Mouse (Mus musculus) mesoderm, embryonic 11.5 days (tissue): ENCODE measurements around the gene Zc3h4.
"Not testable (repeated sequence)": the region's sequence is repeated elsewhere in the genome, so short reads cannot be mapped to it uniquely, and the experiment has no call there.

ENCODE experiments used
- DNase-seq: peaks from one replicate; pipeline ENCODE4 v3.0.0-alpha.2; 2012; ENCODE audit warnings: low read depth, low spot score

Gene Zc3h4

GRCm38 (mm10) chr7:16400689-16401611 lies at the start of gene Zc3h4:
Zc3h4 (plus strand) TSS chr7:16400910.
- peak; percentile 88 for DNase-seq

GRCm38 (mm10) chr7:16355854-16356594 lies 44.7 kb upstream of the Zc3h4 start:
- no peak for DNase-seq

- DNase-seq = no peak
Measured at GRCm38 (mm10) chr7:16357602-16358001, 43.1 kb upstream of the Zc3h4 start.

GRCm38 (mm10) chr7:16364319-16364718 lies 36.4 kb upstream of the Zc3h4 start:
- DNase-seq = no peak

GRCm38 (mm10) chr7:16364901-16365500 lies 35.7 kb upstream of the Zc3h4 start:
- peak; percentile 80 for DNase-seq

- DNase-seq = no peak
Measured at GRCm38 (mm10) chr7:16366133-16366646, 34.5 kb upstream of the Zc3h4 start.

DNA sequence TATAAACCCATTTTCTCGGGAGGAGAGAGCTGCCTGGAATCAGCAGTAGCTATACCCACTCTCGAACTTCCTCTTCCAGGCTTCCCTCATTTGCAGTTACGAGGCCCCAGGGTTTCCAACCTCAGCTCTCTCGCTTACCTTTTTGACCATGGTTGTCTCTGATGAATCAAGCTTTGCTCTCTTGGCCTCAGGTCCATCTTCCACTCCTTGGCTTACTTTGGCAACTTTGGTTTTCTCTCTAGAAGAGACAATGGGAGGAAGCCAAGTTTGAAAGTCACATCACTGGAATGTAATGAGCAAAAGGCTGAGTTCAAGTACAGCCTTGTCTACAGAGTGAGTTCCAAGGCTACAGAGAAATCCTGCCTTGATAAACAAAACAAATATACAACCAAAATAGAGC lies 34.0 kb upstream of the Zc3h4 start:
- no peak for DNase-seq

DNA sequence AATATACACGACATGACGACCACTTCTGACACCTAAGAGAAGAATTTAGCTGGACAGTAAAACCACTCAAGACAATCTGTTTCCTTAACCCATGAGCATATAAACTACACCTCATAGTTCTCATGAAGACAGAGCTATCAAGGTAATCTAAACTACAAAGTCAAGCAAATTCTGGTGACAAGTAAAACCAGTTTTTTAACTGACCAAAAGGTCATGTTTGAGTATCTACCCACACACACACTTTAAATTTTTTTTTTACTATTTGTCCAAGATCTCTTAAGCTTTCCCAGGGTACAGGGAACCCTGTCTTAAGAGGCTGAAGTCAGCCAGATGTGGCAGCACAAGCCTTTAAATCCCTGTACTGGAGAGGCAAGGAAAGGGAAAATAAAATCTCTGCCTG lies 31.9 kb upstream of the Zc3h4 start:
- no peak for DNase-seq

GRCm38 (mm10) chr7:16370596-16370995 lies 30.1 kb upstream of the Zc3h4 start:
- no peak for DNase-seq

DNA sequence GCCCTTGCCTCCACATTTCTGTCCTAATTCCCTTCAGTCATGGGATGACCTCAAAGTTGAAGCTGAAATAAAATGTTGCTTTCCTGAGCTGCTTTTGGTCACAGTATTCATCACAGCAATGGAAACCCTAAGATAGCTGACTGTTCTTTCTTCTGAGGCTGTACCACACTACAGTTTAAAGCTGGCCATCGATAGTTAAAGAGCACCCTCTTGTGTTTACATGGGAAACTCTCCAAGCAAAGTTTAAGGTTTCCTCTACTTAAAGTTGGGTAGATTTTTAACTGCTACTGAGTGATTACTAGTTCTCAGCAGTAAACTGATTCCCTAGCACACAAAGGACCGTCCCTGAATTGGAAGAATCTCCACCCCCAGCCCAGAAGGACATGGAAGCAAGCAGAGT lies 27.0 kb upstream of the Zc3h4 start:
- DNase-seq = no peak

GRCm38 (mm10) chr7:16374989-16375388 lies 25.7 kb upstream of the Zc3h4 start:
- no peak for DNase-seq

GRCm38 (mm10) chr7:16376505-16376904 lies 24.2 kb upstream of the Zc3h4 start:
- peak; percentile 30 for DNase-seq

- peak; percentile 98 for DNase-seq
Measured at GRCm38 (mm10) chr7:16387160-16388041, 13.3 kb upstream of the Zc3h4 start, which contains the start of gene Sae1. Sae1 (minus strand) TSS chr7:16387806.

GRCm38 (mm10) chr7:16389942-16390341 lies 10.8 kb upstream of the Zc3h4 start:
- not testable (repeated sequence) for DNase-seq

DNA sequence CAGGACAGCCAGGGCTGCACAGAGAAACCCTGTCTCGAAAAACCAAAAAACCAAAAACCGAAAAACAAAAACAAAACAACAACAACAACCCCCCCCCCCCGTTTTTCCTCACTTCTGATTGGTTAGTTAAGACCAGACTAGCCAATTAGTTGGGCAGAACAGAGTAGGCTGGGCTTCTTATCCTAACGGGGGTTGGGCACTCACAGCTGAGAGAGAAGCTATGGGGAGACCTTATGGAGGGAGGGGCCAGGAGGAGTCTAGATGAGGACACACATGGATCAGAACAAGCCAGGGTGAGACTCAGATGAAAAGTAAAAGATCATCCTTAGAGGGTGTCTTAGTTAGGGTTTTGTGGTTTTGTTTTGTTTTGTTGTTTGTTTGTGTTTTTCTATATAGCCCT lies 7.8 kb upstream of the Zc3h4 start:
- DNase-seq = no peak

GRCm38 (mm10) chr7:16395944-16396343 lies 4.8 kb upstream of the Zc3h4 start:
- peak; percentile 66 for DNase-seq

GRCm38 (mm10) chr7:16397465-16397864 lies 3.2 kb upstream of the Zc3h4 start:
- no peak for DNase-seq

- DNase-seq = no peak
Measured at GRCm38 (mm10) chr7:16398387-16399050, 2.2 kb upstream of the Zc3h4 start.

- DNase-seq = peak; percentile 95
Measured at GRCm38 (mm10) chr7:16399098-16399819, 1.5 kb upstream of the Zc3h4 start.
